Mouse (Mus musculus) C2C12 (cell line): ENCODE measurements around the gene Sfrp5. TPM values are rescaled to one million over a fixed set of nuclear protein-coding genes. Genes with fewer than 3 reads are reported as not detected.

Source experiments
- H3K27me3 ChIP-seq: one replicate; pipeline ENCODE4 v1.6.1; 2011; ENCODE audit not compliant: control insufficient read depth, insufficient read depth, insufficient read length
- H3K36me3 ChIP-seq: one replicate; pipeline ENCODE4 v1.6.1; 2011; ENCODE audit not compliant: control insufficient read depth, insufficient read depth
- H3K4me3 ChIP-seq: one replicate; pipeline ENCODE4 v1.5.1; 2011; ENCODE audit warnings: mild to moderate bottlenecking, control low read depth; ENCODE audit not compliant: poor library complexity, insufficient read depth, severe bottlenecking
- H3K79me2 ChIP-seq: one replicate; pipeline ENCODE4 v1.6.1; 2011; ENCODE audit not compliant: control insufficient read depth, insufficient read depth
- H3K79me3 ChIP-seq: one replicate; pipeline ENCODE4 v1.6.1; 2011; ENCODE audit warnings: low read depth, control low read depth
- H3ac ChIP-seq: one replicate; pipeline ENCODE3; 2011; ENCODE audit warnings: low read depth; ENCODE audit not compliant: control insufficient read depth, insufficient read length
- CEBPB ChIP-seq: IDR thresholded peaks from one replicate; pipeline ENCODE4 v1.6.1; 2011; ENCODE audit warnings: low read depth, mild to moderate bottlenecking, control low read depth, moderate library complexity
- CTCF ChIP-seq: IDR thresholded peaks from one replicate; pipeline ENCODE4 v1.5.1; 2011; ENCODE audit not compliant: control insufficient read depth, insufficient read depth, insufficient read length
- FOSL1 ChIP-seq: IDR thresholded peaks from one replicate; pipeline ENCODE4 v1.8.0; 2011; ENCODE audit warnings: mild to moderate bottlenecking, low read length; ENCODE audit not compliant: poor library complexity, insufficient read depth, severe bottlenecking
- MAX ChIP-seq: IDR thresholded peaks from one replicate; pipeline ENCODE4 v1.6.1; 2011; ENCODE audit warnings: mild to moderate bottlenecking, control low read depth
- MYOD1 ChIP-seq: IDR thresholded peaks from one replicate; pipeline ENCODE4 v1.6.1; 2011; ENCODE audit warnings: low read depth; ENCODE audit not compliant: control insufficient read depth, insufficient read length
- MYOG ChIP-seq: IDR thresholded peaks from one replicate; pipeline ENCODE4 v1.6.1; 2011; ENCODE audit not compliant: control insufficient read depth, insufficient read length; ENCODE audit errors: extremely low read depth
- USF1 ChIP-seq: IDR thresholded peaks from one replicate; pipeline ENCODE4 v1.6.1; 2011; ENCODE audit warnings: low read depth, mild to moderate bottlenecking, control low read depth, moderate library complexity
- polyA plus RNA-seq: library from polyadenylated mRNA; unstranded; fragments of >200 nt; fragmentation: generic; extraction: Trizol; gene quantifications from one replicate; pipeline ENCODE4 v1.2.1, GENCODE M21; 2012; ENCODE audit warnings: missing spikeins

Sfrp5 gene
- polyA plus RNA-seq, 1 experiment = not detected

DNA sequence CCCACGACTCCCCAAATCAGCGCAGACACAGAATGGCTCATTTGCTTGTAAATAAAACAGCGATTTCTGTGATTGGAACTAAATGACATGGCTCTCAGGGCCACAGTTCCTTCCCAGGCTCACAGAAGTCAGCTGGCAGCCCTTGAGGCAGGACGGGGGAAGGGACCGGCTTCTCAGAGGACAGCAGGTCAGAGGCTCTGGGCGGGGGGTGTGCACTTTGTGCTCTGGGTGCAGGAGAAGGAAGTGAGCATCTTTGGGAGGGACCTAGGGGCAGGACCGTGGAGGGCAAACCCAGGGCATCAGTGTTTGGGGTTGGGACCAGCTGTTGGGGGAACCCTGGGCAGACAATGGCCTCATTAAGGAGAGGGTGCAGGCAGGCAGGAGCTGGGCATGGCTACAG, 7.4 kb upstream of the Sfrp5 start:
- Histone ChIP-seq H3ac (no peak overlapping the region), H3K79me3 (no peaks in the 10 kb centered on the region), H3K79me2 (no peaks in the 10 kb centered on the region), H3K27me3 (peaks cover 71% of the 10 kb centered on the region), H3K4me3 (no peak overlapping the region), H3K36me3 (no peaks in the 10 kb centered on the region)
- no peak for TF ChIP-seq USF1
- no peak for TF ChIP-seq MAX
- no peak for TF ChIP-seq FOSL1
- TF ChIP-seq CEBPB = no peak
- no peak for TF ChIP-seq CTCF
- TF ChIP-seq MYOD1 = no peak
- TF ChIP-seq MYOG = no peak

DNA sequence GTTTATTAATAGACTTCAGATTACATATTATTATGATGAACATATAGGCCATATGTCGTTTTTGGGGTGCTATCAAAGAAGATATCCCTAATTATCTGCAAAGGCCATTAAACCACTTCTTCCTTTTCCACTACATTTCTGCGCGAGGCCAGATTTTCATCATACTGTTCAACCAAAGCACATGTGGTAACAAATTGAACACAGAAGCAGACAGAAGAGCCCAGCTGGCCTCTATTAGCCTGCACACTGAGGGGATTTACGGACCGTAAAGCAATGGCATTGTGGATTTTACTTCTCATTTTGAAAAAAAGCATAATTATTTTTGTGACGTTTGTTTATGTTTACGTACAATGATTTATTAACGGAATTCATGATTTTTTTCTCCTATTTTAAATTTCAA, 3.1 kb upstream of the Sfrp5 start:
- no peak overlapping the region for H3ac ChIP-seq
- H3K4me3 ChIP-seq = no peak overlapping the region
- TF ChIP-seq CEBPB = no peak
- no peaks in the 10 kb centered on the region for H3K79me3 ChIP-seq
- peaks cover 84% of the 10 kb centered on the region for H3K27me3 ChIP-seq
- H3K36me3 ChIP-seq = no peaks in the 10 kb centered on the region
- H3K79me2 ChIP-seq = no peaks in the 10 kb centered on the region

DNA sequence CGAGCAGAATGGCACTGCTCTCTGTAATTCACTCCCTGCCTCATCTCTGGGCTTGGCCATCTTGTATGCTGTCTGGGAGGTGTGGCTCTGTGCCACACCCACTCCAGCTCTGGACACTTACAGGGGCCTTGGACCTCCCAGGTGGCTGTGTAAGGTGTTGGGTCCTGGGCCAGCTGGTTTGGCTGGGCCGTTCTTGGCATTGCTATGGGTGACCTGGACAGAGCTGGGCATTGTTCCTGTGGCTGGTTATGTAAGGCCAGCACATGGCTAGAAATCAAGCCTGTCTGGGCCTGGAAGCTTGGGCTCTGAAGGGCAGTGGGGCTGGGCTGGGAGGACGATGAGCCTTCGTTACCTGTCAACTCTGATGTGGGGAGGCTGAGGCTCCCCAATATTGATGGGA, 2.3 kb upstream of the Sfrp5 start:
- Histone ChIP-seq H3K36me3 (no peaks in the 10 kb centered on the region), H3K27me3 (peaks cover 84% of the 10 kb centered on the region), H3K4me3 (no peak overlapping the region), H3ac (no peak overlapping the region), H3K79me2 (no peaks in the 10 kb centered on the region), H3K79me3 (no peaks in the 10 kb centered on the region)
- TF ChIP-seq FOSL1 = no peak
- no peak for TF ChIP-seq MAX
- no peak for TF ChIP-seq MYOD1
- no peak for TF ChIP-seq CTCF
- TF ChIP-seq MYOG = no peak
- no peak for TF ChIP-seq USF1
- TF ChIP-seq CEBPB = no peak

DNA sequence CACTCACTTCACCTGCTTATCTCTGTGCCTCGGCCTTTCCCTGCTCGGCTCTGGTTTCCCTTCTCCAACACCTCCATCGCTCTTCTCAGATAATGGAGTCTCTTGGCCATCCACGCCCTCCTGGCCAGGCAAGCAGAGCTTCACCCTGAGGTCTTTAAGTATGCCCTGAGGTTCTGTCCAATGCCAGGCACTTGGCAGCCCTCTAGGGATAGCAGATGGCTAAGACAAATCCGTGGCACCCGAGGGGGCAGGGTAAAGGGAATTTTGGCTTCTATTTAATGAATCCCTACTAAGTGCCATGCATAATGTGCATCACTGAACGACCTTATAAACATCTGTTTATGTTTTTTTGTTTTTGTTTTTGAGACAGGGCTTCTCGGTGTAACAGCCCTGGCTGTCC, 415 bp upstream of the Sfrp5 start:
- TF ChIP-seq MYOG (no peak), USF1 (no peak), MAX (no peak), CEBPB (no peak), FOSL1 (no peak), MYOD1 (no peak), CTCF (no peak)
- H3K79me2 ChIP-seq = no peaks in the 10 kb centered on the region

DNA sequence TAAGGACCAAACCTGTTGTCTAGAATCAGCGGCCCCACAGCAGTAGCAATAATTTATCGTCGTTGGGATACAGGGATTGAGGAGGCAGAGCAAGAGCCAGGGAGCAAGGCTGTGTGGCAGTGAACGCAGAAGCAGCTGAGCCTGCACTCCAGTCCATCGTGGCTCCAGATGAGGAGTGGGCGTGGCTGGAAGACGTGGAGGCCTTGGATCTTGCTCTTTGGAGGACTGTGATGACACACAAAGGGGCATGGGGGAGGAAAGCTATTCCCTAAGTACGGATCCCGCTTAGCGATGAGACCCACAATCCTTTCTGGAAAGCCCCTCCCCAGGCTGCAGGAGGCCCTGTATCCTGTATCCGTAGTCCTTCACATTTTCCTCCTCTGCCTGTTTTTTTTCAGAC, 4.0 kb downstream of the Sfrp5 start:
- H3K36me3 ChIP-seq = no peaks in the 10 kb centered on the region
- peaks cover 66% of the 10 kb centered on the region for H3K27me3 ChIP-seq
- H3ac ChIP-seq = no peak overlapping the region
- H3K4me3 ChIP-seq = no peak overlapping the region
- no peaks in the 10 kb centered on the region for H3K79me2 ChIP-seq
- TF ChIP-seq MAX (no peak), CTCF (no peak), MYOG (no peak), USF1 (no peak), MYOD1 (no peak), FOSL1 (no peak), CEBPB (no peak)
- H3K79me3 ChIP-seq = no peaks in the 10 kb centered on the region

More for the DNA sequence above, 415 bp upstream of the Sfrp5 start:
- Histone ChIP-seq H3ac (no peak overlapping the region), H3K4me3 (no peak overlapping the region), H3K79me3 (no peaks in the 10 kb centered on the region), H3K27me3 (peaks cover 80% of the 10 kb centered on the region), H3K36me3 (no peaks in the 10 kb centered on the region)

DNA sequence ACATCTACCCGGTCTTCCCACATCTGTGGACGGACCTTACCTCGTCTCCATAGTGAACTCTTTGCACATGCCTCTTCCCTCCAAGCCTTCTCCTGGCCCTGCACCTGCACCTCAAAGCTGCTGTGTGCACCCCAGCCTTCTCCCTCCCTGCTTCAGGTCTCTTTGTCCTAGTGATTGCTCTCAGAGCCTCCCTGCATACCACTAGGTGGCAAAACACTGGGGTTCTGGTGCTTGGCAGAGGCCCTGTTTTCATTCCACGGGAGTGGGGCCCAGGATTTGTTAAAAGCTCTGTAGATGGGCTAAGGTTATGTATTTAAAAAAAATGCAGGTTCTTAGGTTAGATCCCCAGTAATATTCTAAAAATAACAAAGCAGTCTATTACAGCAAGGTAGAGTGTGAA, 5.0 kb downstream of the Sfrp5 start:
- H3ac ChIP-seq = no peak overlapping the region
- H3K36me3 ChIP-seq = no peaks in the 10 kb centered on the region
- H3K27me3 ChIP-seq = peaks cover 59% of the 10 kb centered on the region
- no peaks in the 10 kb centered on the region for H3K79me3 ChIP-seq
- no peak overlapping the region for H3K4me3 ChIP-seq
- no peak for TF ChIP-seq CTCF
- no peak for TF ChIP-seq MAX
- no peak for TF ChIP-seq USF1
- H3K79me2 ChIP-seq = no peaks in the 10 kb centered on the region
